Mouse (Mus musculus) limb, embryonic 13.5 days (tissue): ENCODE data around the gene Fpr3. TPM values are rescaled to one million over a fixed set of nuclear protein-coding genes. Genes with fewer than 3 reads are reported as not detected.
"Not testable (repeated sequence)": the region's sequence is repeated elsewhere in the genome, so short reads cannot be mapped to it uniquely, and the experiment has no call there.

Source experiments
- ATAC-seq: fragments of 200-750 bp; cut with Nextera tagmentation; 2 replicates; pipeline ENCODE4 v1.8.0; 2017; ENCODE audit warnings: low read depth, moderate number of reproducible peaks, moderate TSS enrichment; ENCODE audit not compliant: low FRiP score
- H3K27ac ChIP-seq: fragments of 300-500 bp; sonication (generic); 2 replicates; pipeline ENCODE4 v1.5.1; 2015; ENCODE audit warnings: inconsistent platforms, mild to moderate bottlenecking, moderate library complexity
- H3K27me3 ChIP-seq: fragments of 300-500 bp; sonication (generic); 2 replicates; pipeline ENCODE4 v1.6.1; 2015; ENCODE audit warnings: mild to moderate bottlenecking, inconsistent platforms
- H3K36me3 ChIP-seq: fragments of 300-500 bp; sonication (generic); 2 replicates; pipeline ENCODE4 v1.6.1; 2015; ENCODE audit warnings: inconsistent platforms, mild to moderate bottlenecking, moderate library complexity
- H3K4me1 ChIP-seq: fragments of 300-500 bp; sonication (generic); 2 replicates; pipeline ENCODE4 v1.6.1; 2015; ENCODE audit warnings: inconsistent platforms
- H3K4me2 ChIP-seq: fragments of 300-500 bp; sonication (generic); replicated peaks from 2 replicates; pipeline ENCODE4 v1.6.1; 2015; ENCODE audit warnings: inconsistent platforms, mild to moderate bottlenecking, moderate library complexity
- H3K4me3 ChIP-seq: fragments of 300-500 bp; sonication (generic); 2 replicates; pipeline ENCODE4 v1.5.1; 2015; ENCODE audit warnings: moderate library complexity, mild to moderate bottlenecking, inconsistent platforms
- H3K9ac ChIP-seq: fragments of 300-500 bp; sonication (generic); 2 replicates; pipeline ENCODE4 v1.6.1; 2015; ENCODE audit warnings: mild to moderate bottlenecking, inconsistent platforms
- H3K9me3 ChIP-seq: fragments of 300-500 bp; sonication (generic); 2 replicates; pipeline ENCODE4 v1.6.1; 2016; ENCODE audit warnings: inconsistent platforms
- WGBS: fragments of 180-500 bp; shearing (Covaris S2); methylation state at CpG from one replicate; pipeline ENCODE4 v1.1.7; 2015; 5-methylcytosine and 5-hydroxymethylcytosine counted together
- polyA plus RNA-seq: library from polyadenylated mRNA; unstranded; fragments of >200 nt; fragmentation: Nextera tagmentation; extraction: Ambion mirVana; gene quantifications from 2 replicates; pipeline ENCODE4 v1.2.1, GENCODE M21; 2015

Gene Fpr3
- not detected in 2 replicates for polyA plus RNA-seq

DNA sequence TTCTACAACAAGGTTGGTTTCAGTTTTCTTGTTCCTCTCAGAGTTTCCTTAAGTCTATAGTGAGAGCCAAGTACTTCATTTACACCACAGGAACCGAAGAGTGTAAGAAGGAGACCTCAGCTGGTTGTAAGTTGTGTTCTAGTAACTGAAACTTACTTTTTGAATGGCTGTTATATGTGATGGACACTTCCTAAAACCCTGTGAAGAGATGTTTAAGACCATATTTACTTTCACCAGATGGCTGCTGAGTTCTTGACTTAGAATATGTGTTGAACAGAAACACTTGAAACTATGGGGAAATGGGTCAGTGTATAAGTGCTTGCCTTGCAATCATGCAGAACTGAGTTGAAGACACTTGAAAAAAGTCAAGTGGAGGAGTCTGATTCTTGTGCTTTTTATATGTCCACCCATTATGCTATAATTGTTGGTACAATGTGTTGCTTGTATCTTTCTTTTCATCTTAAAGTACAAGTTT is at the start of gene Fpr3, which contains the start of gene Fpr2:
TSS of gene Fpr3 (plus strand) at position 79 of the 475 bp plus-strand sequence.
TSS of gene Fpr2 (plus strand) at position 51 of the 475 bp plus-strand sequence.
- 62% methylated on average over 1 of the region's 1 CpGs for WGBS
- H3K27ac ChIP-seq: no peak within 1 kb of the TSS
- H3K27me3 ChIP-seq: no peaks in the 10 kb centered on the region
- no peak for ATAC-seq
- H3K4me3 ChIP-seq: no peak within 1 kb of the TSS
- no peaks in the 10 kb centered on the region for H3K9me3 ChIP-seq
- H3K36me3 ChIP-seq: no peaks in the 10 kb centered on the region
- H3K9ac ChIP-seq: no peak within 1 kb of the TSS
- H3K4me1 ChIP-seq: no peaks in the 10 kb centered on the region
- no peak within 1 kb of the TSS for H3K4me2 ChIP-seq

DNA sequence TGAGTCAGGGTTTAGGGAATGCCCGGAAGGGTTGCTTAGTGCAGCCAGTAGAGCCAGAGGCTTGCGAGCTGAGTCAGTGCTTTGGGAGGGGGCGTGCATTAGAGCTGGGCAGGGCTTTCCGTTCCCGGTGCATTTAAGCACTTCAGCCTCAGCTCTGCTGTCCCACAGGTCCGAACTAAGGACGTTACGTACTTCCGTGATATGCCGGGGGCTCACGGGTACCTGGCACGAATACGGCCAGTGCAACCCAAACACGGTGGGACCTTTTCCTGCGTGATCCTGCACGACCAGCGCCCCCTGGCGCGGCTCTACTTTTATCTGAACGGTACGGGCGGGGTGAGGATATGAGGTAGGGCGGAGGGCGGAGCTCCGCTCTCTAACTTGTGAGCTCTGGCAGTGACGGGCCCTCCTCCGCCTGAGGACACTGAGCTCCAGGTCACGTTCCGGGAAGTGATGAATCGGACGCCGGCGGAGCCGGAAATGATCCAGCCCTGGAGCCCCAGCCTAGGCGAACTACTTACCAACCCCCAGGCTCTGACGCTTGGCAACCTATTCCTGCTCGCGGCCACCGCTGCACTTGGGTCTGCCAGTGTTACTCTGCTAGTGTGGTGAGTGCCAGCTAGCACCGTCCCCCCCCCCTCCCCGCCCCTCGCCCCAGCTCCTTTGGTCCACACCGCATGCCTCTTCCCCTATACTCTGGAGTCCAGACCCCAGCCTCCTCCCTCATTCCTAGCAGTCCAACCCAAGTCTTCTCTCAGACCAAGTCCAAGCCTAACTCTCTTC is 49.5 kb upstream of the Fpr3 start:
- H3K4me2 ChIP-seq: peak overlapping the region; percentile 68
- peak; percentile 96 for ATAC-seq
- peaks cover 79% of the 10 kb centered on the region for H3K36me3 ChIP-seq
- H3K4me1 ChIP-seq: peaks cover 55% of the 10 kb centered on the region
- H3K9me3 ChIP-seq: no peaks in the 10 kb centered on the region
- peak overlapping the region; percentile 43 for H3K4me3 ChIP-seq
- H3K27me3 ChIP-seq: no peaks in the 10 kb centered on the region
- WGBS: 3% methylated on average over 43 of the region's 43 CpGs
- H3K27ac ChIP-seq: peak overlapping the region; percentile 90
- peak overlapping the region; percentile 65 for H3K9ac ChIP-seq

DNA sequence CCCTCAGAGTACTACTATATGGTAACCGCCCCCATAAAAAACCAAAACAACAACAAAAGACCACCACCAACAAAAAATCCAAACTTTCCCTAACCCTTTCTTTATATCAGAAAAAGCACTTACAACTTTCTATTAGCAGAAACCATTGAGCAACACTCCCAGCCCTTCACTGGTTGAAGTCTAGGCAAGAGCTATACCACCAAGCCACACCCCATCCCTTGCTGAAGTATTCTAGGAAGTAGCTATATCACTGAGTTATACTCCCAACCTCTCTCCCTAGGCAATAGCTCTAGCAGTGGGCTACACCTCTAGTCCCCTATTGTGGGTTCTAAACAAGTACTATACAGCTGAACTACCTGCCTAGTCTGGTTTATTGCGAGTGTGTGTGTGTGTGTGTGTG is 48.4 kb upstream of the Fpr3 start:
- Histone ChIP-seq H3K9ac (no peak overlapping the region), H3K4me3 (no peak overlapping the region), H3K4me1 (peaks cover 43% of the 10 kb centered on the region), H3K27me3 (no peaks in the 10 kb centered on the region), H3K36me3 (peaks cover 74% of the 10 kb centered on the region), H3K9me3 (no peaks in the 10 kb centered on the region), H3K4me2 (no peak overlapping the region), H3K27ac (no peak overlapping the region)
- ATAC-seq: no peak
- 91% methylated on average over 2 of the region's 2 CpGs for WGBS

DNA sequence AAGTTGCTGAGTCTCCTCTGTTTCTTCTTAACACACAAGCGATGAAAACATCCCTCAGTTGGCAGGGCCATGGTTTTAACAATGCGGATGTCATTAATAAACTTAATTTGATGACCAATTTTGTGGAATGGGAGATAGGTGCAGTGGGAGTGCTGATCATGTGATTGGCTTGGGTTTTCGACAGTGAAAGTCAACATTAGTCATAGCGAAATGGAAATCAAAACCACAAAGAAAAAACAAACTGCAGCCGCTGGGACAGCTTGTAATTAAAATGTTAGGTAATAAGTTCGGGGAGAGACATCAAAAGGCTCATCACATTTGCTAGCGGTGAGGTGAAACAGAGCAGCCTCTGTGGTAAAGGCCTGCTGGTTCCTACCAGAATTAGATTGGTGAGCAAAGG is 46.9 kb upstream of the Fpr3 start:
- Histone ChIP-seq H3K27ac (no peak overlapping the region), H3K9me3 (no peaks in the 10 kb centered on the region), H3K9ac (no peak overlapping the region), H3K27me3 (no peaks in the 10 kb centered on the region), H3K4me1 (peaks cover 28% of the 10 kb centered on the region), H3K36me3 (peaks cover 64% of the 10 kb centered on the region), H3K4me3 (no peak overlapping the region), H3K4me2 (no peak overlapping the region)
- no peak for ATAC-seq
- 87% methylated on average over 7 of the region's 7 CpGs for WGBS

DNA sequence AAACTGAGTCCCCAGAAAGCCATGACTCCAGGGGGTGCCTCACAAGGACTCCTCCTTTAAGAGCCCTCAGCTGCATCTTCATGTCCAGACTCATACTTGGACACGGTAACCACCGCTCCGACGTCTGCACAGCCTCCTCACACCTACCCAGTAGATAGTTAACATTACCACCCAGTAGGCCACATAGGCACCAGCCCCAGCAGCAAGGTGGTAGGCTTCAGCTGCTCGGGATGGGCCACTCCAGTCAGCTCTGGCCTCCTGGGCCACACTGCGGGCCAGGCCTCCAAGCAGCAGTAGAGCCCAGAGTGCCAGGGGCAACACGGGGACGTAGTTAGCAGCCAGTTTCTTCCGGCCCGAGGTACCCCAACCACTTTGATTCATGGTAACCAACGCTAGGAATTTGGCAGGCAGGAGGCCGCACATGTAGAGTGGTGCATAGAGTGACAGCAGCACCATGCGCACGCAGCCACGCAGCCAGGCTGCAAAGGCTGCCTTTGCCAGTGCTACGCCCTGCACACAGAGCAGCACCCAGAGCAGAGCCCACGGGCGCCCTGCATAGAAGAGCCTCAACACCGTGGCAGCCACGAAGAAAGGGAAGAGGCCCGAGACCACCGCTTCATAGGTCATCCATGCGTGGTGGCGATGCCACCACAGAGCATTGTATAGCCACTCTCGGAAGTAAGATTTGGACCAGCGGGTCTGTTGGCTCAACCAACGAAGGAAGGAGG is 44.0 kb upstream of the Fpr3 start:
- Histone ChIP-seq H3K4me3 (no peak overlapping the region), H3K9ac (no peak overlapping the region), H3K36me3 (peaks cover 56% of the 10 kb centered on the region), H3K4me1 (peaks cover 3% of the 10 kb centered on the region), H3K27me3 (peaks cover 8% of the 10 kb centered on the region; the same call in 1 of the 2 replicates), H3K9me3 (no peaks in the 10 kb centered on the region), H3K4me2 (no peak overlapping the region), H3K27ac (no peak overlapping the region; the same call in 1 of the 2 replicates)
- WGBS: 73% methylated on average over 27 of the region's 27 CpGs
- peak; percentile 60 for ATAC-seq

DNA sequence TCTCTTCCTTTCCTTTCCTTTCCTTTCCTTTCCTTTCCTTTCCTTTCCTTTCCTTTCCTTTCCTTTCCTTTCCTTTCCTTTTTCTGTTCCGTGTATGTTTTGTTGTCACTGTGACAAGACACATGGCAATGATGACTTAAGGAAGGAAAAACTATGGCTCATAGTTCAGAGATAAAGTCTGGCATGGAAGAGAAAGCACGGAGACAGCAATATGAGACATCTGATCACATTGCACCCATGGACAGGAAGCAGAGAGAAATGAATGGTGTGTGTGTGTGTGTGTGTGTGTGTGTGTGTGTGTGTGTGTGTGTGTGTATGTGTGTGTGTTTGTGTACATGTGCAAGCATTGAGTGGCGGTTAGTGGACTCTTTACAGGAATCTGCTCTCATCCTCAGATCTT is 43.0 kb upstream of the Fpr3 start:
- Histone ChIP-seq H3K36me3 (peaks cover 52% of the 10 kb centered on the region), H3K27me3 (peaks cover 14% of the 10 kb centered on the region)
- H3K4me2 ChIP-seq, H3K27ac ChIP-seq, H3K9ac ChIP-seq, H3K4me1 ChIP-seq, H3K4me3 ChIP-seq, ATAC-seq, H3K9me3 ChIP-seq: not testable (repeated sequence)
- 84% methylated on average over 3 of the region's 3 CpGs for WGBS

DNA sequence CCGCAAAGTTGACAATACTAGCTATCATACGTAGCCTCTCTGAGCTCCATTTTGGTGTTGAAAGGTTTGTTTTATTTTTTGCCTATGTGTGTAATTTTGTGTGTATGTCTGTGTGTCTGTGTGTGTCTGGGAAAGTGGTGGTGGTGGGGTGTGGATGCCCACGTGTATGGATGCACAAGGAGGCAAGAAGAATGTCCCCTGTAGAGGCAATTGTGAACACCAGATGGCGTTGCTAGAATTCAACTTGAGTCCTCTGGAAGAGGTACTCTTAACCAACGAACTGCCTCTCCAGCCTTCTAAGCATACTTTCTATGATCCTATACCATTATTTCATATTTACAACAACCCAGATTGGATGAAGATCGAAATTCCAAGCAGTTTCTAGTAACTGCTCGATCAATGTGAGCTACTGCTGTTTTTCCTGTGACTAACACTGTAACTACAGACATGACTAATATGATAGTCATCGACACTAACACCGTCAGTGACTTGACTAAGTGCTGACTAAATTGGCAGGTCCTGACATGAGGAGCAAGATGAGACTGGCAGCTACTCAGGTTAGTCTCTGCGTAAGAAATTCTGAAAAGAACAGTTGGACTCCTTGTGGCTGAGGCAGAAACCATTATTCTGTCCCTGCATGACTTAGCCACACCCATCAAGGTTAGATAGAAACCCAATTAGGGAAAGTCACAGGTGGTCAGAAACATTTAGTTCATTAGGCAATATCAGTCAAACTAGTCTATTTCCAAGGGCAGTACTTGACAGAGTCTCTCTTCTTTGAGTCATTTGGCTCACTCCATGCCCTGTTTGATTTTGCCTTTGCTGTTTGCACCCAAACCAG is 42.2 kb upstream of the Fpr3 start:
- no peak for ATAC-seq
- 74% methylated on average over 10 of the region's 10 CpGs for WGBS

DNA sequence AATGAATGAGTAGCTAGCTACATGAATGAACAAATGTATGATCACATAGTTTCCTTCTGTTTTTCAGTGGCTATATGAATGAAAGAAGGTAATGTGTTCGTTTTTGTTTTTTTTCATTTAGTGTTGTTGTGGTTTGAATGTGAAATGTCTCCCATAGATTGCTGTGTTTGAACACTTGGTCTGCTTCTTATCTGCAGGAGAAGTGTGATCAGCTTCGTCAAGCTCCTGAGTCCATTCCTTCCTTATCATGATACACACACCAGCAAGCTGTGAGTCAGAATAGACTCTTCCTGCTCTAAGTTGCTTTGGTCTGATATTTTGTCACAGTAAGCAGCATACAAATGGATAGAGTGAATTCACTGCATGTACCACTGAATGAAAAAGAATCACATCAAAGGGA is 38.7 kb upstream of the Fpr3 start:
- ATAC-seq: no peak
- H3K27ac ChIP-seq: no peak overlapping the region

More for the DNA sequence above, 42.2 kb upstream of the Fpr3 start:
- Histone ChIP-seq H3K27me3 (peaks cover 22% of the 10 kb centered on the region), H3K4me3 (no peak overlapping the region), H3K9ac (no peak overlapping the region), H3K9me3 (no peaks in the 10 kb centered on the region), H3K36me3 (peaks cover 48% of the 10 kb centered on the region), H3K4me2 (no peak overlapping the region), H3K4me1 (no peaks in the 10 kb centered on the region), H3K27ac (no peak overlapping the region)

DNA sequence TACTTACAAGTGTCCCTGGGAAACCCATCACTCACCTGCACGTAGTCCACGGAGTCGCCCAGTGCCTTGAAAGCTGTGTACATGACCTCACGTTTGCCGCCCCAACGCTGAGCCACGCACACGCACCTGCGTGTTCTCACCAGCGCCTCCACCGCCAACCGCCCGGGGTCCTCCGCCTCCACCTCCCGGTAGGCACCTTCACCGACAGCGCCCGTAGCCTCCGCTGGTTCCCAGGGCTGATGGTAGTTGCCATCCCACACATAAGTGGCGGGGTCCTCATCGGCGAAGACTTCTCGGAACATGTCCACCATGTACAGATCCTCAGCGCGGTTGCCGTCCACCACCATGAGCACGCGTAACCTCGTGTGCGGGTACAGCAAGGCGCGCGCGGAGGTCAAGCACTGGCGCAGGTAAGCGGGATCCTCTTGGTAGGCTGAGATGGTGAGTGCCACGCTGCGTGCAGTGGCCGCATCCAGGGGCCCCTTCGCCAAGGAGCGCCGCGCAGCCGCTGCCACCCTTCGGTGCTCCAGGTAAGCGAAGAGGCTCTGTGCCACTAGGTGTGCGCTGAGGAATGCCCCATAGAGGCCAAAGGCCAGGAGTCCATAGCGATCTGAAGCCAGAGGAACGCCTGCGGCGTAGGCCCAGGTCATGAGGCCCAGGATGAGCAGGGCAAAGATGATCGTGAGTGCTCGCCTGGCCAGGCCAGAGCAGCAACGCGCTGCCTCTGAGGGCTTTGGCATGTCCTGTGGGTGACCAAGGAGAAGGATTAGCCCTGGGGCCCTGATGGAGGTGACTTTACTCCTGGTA is 37.5 kb upstream of the Fpr3 start:
- 23% methylated on average over 55 of the region's 55 CpGs for WGBS
- Histone ChIP-seq H3K9ac (no peak overlapping the region), H3K4me2 (peak overlapping the region; percentile 16; the same call in 1 of the 2 replicates), H3K9me3 (no peaks in the 10 kb centered on the region), H3K4me3 (no peak overlapping the region), H3K27ac (no peak overlapping the region), H3K27me3 (peaks cover 25% of the 10 kb centered on the region), H3K36me3 (peaks cover 16% of the 10 kb centered on the region), H3K4me1 (peaks cover 6% of the 10 kb centered on the region)
- no peak; the same call in 1 of the 2 replicates for ATAC-seq

More for the DNA sequence above, 38.7 kb upstream of the Fpr3 start:
- H3K4me3 ChIP-seq: no peak overlapping the region
- H3K4me1 ChIP-seq: no peaks in the 10 kb centered on the region
- no peak overlapping the region for H3K9ac ChIP-seq
- peaks cover 25% of the 10 kb centered on the region for H3K27me3 ChIP-seq
- H3K36me3 ChIP-seq: peaks cover 16% of the 10 kb centered on the region
- no peak overlapping the region for H3K4me2 ChIP-seq
- 87% methylated on average over 2 of the region's 2 CpGs for WGBS
- no peaks in the 10 kb centered on the region for H3K9me3 ChIP-seq

DNA sequence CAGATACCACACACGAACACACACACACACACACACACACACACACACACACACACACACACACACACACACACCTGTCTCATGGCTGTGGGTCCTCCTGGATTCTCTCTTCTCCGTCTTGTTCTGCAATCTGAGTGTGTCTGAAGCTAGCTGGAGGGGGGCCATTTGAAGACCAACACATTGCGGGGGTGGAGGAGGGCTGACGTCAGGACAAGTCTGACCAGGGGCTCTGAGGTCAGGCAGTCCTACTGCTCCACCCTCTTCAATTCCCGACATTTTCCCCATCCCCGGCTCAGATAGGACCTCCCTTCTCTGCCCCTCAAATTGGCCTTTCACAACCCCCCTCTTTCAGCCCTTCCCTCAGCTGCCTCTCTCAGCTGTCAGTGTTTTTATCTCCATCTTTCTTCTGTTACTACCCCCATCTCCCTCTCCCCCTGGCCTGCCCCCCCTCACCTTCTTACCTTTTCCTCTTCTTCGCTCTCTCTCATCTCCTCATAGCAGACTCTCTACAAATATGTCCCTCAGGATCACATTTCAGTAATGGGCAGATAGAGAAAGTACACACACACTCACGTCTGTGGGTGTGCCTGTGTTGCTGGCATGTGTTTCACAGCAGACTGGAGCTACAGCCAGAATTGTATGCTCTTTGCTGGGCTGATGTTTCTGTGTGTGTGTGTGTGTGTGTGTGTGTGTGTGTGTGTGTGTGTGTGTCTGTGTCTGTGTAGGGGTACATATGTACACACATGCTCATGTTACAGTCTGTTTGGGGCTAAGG is 32.4 kb upstream of the Fpr3 start, which contains the start of gene Has1:
TSS of gene Has1 (minus strand) at position 142 of the 775 bp plus-strand sequence.
- Histone ChIP-seq H3K9ac (no peak within 1 kb of the TSS), H3K4me1 (peaks cover 10% of the 10 kb centered on the region), H3K27me3 (peaks cover 4% of the 10 kb centered on the region; the same call in 1 of the 2 replicates), H3K9me3 (no peaks in the 10 kb centered on the region), H3K4me2 (0 out of 2 replicates have a peak within 1 kb of the TSS, but pooled peaks have one; percentile 23), H3K36me3 (peaks cover 17% of the 10 kb centered on the region), H3K27ac (no peak within 1 kb of the TSS; the same call in 1 of the 2 replicates), H3K4me3 (no peak within 1 kb of the TSS)
- ATAC-seq: peak; percentile 51; the same call in 1 of the 2 replicates
- 22% methylated on average over 8 of the region's 8 CpGs for WGBS
